Mouse (Mus musculus) limb, embryonic 15.5 days (tissue): ENCODE measurements around the gene Pak4. TPM values are rescaled to one million over a fixed set of nuclear protein-coding genes. Genes with fewer than 3 reads are reported as not detected.
"Not testable (repeated sequence)": the region's sequence is repeated elsewhere in the genome, so short reads cannot be mapped to it uniquely, and the experiment has no call there.

ENCODE experiments used
- ATAC-seq: fragments of 200-750 bp; cut with Nextera tagmentation; 2 replicates; pipeline ENCODE4 v1.8.0; 2017; ENCODE audit warnings: low read depth, moderate TSS enrichment; ENCODE audit not compliant: insufficient number of reproducible peaks, low FRiP score, low TSS enrichment
- H3K27ac ChIP-seq: fragments of 300-500 bp; sonication (generic); 2 replicates; pipeline ENCODE4 v1.5.1; 2015; ENCODE audit warnings: moderate library complexity, mild to moderate bottlenecking, inconsistent platforms
- H3K27me3 ChIP-seq: fragments of 300-500 bp; sonication (generic); 2 replicates; pipeline ENCODE4 v1.6.1; 2015; ENCODE audit warnings: inconsistent platforms
- H3K36me3 ChIP-seq: fragments of 300-500 bp; sonication (generic); 2 replicates; pipeline ENCODE4 v1.6.1; 2015; ENCODE audit warnings: inconsistent platforms
- H3K4me1 ChIP-seq: fragments of 300-500 bp; sonication (generic); 2 replicates; pipeline ENCODE4 v1.6.1; 2015; ENCODE audit warnings: inconsistent platforms
- H3K4me2 ChIP-seq: fragments of 300-500 bp; sonication (generic); 2 replicates; pipeline ENCODE4 v1.6.1; 2015; ENCODE audit warnings: mild to moderate bottlenecking, inconsistent platforms
- H3K4me3 ChIP-seq: fragments of 300-500 bp; sonication (generic); 2 replicates; pipeline ENCODE4 v1.5.1; 2015; ENCODE audit warnings: mild to moderate bottlenecking, inconsistent platforms
- H3K9ac ChIP-seq: fragments of 300-500 bp; sonication (generic); 2 replicates; pipeline ENCODE4 v1.6.1; 2015; ENCODE audit warnings: inconsistent platforms
- H3K9me3 ChIP-seq: fragments of 300-500 bp; sonication (generic); 2 replicates; pipeline ENCODE4 v1.6.1; 2016; ENCODE audit warnings: inconsistent platforms
- WGBS: fragments of 180-500 bp; shearing (Covaris S2); methylation state at CpG from one replicate; pipeline ENCODE4 v1.1.7; 2015; 5-methylcytosine and 5-hydroxymethylcytosine counted together
- polyA plus RNA-seq: library from polyadenylated mRNA; unstranded; fragments of >200 nt; fragmentation: Nextera tagmentation; extraction: Ambion mirVana; gene quantifications from 2 replicates; pipeline ENCODE4 v1.2.1, GENCODE M21; 2015

Gene Pak4
- polyA plus RNA-seq = 33.7 and 34.9 TPM in 2 replicates

DNA sequence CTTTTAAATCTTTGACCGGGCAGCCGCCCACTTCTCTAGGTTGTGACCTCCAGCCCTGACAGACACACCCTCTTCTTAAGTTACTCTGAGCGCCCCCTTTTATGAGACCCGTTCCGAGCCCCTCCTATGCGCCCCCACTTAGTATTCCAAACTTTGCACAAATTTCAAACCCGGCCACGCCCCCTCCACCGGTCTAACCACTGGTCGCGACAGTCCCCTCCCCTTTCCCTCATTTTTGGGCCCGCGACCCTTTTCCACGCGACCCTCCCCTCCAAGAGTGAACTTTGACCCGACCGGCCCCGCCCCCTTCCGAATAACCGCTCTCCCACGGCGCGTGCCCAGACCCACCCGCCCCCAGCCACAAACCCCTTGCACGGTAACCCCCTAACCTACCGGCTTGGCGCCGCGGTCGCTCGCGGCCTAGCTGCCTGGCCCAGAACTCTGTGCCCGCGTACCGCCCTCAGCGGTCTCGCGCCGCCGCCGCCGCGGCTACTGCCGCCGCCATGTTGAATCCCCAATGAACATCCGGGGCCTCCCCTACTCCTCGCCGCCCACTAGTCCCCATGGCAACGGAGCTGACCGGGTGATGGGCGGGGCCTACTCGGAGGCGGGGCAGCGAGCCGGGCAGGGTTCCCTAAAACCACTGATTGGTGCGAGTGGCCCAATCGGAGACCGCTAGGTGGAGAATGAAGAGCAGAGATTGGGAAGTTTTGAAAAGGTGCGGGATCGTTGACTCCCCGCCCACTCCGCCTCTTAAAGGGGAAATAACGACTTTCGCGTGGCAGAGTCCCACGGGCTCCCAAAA, at the start of gene Pak4, which contains the start of gene Samd4b:
Gene Pak4, minus strand, starts transcription at position 544 of the 805 bp plus-strand sequence.
Gene Samd4b, minus strand, starts transcription at position 503 of the 805 bp plus-strand sequence.
- no peaks in the 10 kb centered on the region for H3K27me3 ChIP-seq
- peak within 1 kb of the TSS; percentile 89 for H3K27ac ChIP-seq
- H3K9ac ChIP-seq = peak within 1 kb of the TSS; percentile 52
- ATAC-seq = peak; percentile 91
- under 1% methylated on average over 65 of the region's 66 CpGs for WGBS
- peaks cover 48% of the 10 kb centered on the region for H3K4me1 ChIP-seq
- H3K9me3 ChIP-seq = no peaks in the 10 kb centered on the region
- H3K4me2 ChIP-seq = peak within 1 kb of the TSS; percentile 63
- H3K36me3 ChIP-seq = peaks cover 1% of the 10 kb centered on the region; the same call in 1 of the 2 replicates
- H3K4me3 ChIP-seq = peak within 1 kb of the TSS; percentile 61

DNA sequence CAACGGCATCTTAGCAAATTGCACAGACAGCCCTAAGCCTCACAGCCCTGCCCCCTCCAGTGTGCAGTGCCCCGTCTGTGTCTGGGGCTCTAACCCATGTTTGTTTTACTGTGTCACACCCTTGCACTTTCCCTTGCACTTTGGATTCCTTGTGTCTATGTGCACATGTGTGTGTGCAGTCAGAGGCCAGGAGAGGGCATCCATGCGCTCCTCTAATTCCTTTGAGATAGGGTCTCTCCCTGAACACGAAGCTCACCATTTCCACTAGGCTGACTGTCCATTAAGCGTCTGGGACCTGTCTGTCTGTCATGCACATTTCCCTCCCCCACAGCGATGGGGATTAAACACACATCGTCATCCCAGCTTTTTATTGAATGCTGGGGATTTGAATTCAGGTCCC, 49.0 kb upstream of the Pak4 start:
- Histone ChIP-seq H3K9me3 (no peaks in the 10 kb centered on the region), H3K36me3 (no peaks in the 10 kb centered on the region), H3K4me1 (no peaks in the 10 kb centered on the region), H3K4me3 (no peak overlapping the region), H3K27me3 (no peaks in the 10 kb centered on the region), H3K9ac (no peak overlapping the region), H3K4me2 (no peak overlapping the region), H3K27ac (no peak overlapping the region)
- 44% methylated on average over 7 of the region's 7 CpGs for WGBS
- no peak for ATAC-seq

DNA sequence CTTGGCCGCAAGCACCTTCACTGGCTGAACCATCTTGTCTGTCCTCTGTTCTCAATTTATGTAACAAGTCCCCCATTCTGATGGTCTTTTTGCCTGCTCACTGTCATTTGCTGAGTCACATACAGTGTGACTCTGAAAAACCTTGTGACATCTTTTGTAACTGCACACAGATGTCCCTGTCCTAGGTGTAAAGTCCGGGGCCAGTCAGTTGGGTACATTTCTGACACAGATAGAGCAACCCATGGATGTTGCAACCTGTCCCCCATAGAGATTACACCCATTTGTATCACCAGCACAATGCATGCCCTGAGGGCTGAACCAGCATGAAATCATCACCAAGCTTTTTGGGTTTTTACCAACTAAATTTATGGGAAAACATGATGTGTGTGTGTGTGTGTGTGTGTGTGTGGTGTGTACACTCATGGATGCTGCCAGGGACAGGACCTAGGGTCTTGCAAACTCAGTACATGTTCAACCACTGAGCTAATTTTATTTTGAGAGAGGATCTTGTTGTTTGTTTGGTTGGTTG, 48.0 kb upstream of the Pak4 start:
- H3K4me1 ChIP-seq = no peaks in the 10 kb centered on the region
- H3K4me2 ChIP-seq = no peak overlapping the region
- H3K36me3 ChIP-seq = no peaks in the 10 kb centered on the region
- no peaks in the 10 kb centered on the region for H3K27me3 ChIP-seq
- 82% methylated on average over 2 of the region's 2 CpGs for WGBS
- no peak overlapping the region for H3K27ac ChIP-seq
- ATAC-seq = no peak
- no peak overlapping the region for H3K4me3 ChIP-seq
- H3K9ac ChIP-seq = no peak overlapping the region
- H3K9me3 ChIP-seq = no peaks in the 10 kb centered on the region

DNA sequence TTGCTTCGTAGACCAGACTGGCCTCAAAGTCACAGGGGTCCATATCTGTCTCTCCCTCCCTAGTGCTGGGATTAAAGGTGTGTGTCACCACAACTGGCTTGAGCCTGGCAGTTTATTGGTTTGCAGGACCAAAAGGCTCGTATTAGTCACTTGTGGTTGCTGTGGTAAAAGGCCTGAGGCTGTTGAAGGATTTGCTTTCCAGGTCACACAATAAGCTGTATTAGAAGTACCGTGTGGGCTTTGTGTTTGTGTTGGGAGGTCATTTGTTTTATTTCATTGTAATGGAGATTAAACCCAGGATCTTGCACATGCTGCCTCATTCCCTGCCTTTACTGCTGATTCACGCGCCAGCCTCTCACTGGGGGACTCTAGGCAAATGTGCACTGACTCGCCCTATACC, 47.4 kb upstream of the Pak4 start:
- Histone ChIP-seq H3K27me3 (no peaks in the 10 kb centered on the region), H3K4me1 (no peaks in the 10 kb centered on the region), H3K4me3 (no peak overlapping the region), H3K27ac (no peak overlapping the region), H3K9ac (no peak overlapping the region), H3K4me2 (no peak overlapping the region), H3K9me3 (no peaks in the 10 kb centered on the region), H3K36me3 (no peaks in the 10 kb centered on the region)
- 49% methylated on average over 6 of the region's 6 CpGs for WGBS
- ATAC-seq = no peak

DNA sequence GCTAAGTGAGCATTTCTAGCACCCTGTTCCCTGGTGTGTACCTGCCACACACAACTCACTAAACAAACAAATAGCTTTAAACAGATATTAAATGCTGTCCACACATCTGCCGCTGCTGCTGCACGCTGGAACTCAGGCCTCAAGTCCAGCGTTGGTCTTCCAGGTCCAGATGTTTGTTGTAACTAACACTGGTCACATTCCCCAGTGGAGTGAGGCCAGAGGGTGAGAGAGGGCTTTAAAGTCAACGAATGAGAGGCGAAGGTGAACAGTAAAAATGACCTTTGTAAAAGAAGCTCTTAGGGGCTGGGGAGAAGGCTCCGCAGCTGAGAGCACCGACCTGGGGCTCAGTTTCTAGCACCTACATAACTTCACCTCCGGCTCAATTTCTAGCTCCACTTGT, 43.6 kb upstream of the Pak4 start:
- Histone ChIP-seq H3K27ac (no peak overlapping the region), H3K4me2 (no peak overlapping the region), H3K9ac (no peak overlapping the region), H3K4me3 (no peak overlapping the region), H3K4me1 (no peaks in the 10 kb centered on the region), H3K9me3 (no peaks in the 10 kb centered on the region), H3K36me3 (no peaks in the 10 kb centered on the region), H3K27me3 (no peaks in the 10 kb centered on the region)
- WGBS = 60% methylated on average over 8 of the region's 8 CpGs
- no peak for ATAC-seq

DNA sequence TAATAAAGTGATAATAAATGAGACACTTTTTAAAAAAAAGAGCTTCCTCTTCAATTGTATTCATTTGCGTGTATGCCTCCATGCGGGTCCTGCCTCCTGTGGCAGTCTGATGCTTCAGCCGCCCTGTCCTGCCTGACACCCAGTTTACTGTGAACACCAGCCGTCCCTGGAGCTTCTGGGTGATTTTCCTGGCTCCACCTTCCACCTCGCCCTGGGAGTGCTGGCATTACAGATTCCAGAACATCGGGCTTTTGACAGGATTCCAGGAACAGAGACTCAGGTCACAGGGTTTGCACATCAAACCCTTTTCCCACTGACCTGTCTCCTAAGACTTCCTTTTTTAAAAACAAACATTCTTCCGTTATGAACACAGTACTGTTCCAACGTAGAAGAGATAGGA, 39.5 kb upstream of the Pak4 start:
- peaks cover 4% of the 10 kb centered on the region; the same call in 1 of the 2 replicates for H3K27me3 ChIP-seq
- no peak for ATAC-seq
- 17% methylated on average over 8 of the region's 8 CpGs for WGBS
- no peak overlapping the region for H3K9ac ChIP-seq
- no peaks in the 10 kb centered on the region for H3K4me1 ChIP-seq
- H3K36me3 ChIP-seq = no peaks in the 10 kb centered on the region
- no peak overlapping the region for H3K4me3 ChIP-seq
- H3K4me2 ChIP-seq = no peak overlapping the region
- H3K27ac ChIP-seq = no peak overlapping the region
- no peaks in the 10 kb centered on the region for H3K9me3 ChIP-seq

DNA sequence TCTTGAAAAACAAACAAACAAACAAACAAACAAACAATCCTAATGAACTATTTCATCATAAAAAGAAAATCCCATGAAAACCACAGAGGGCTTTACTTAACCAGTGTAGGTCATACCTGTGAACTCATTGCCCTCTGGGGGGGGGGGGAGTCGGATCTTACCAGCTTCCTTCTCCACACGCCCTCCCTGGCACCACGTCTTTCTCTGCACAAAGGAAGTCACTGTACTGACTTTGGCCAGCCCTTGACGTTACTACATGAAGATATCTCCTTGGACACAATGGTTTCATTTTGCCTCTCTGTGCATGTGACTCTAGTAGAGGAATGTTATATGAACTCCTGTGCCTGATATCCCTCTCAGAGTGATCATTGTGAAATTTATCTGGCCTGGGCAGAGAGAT, 36.1 kb upstream of the Pak4 start:
- no peaks in the 10 kb centered on the region for H3K36me3 ChIP-seq
- no peak overlapping the region for H3K9ac ChIP-seq
- WGBS = 68% methylated on average over 4 of the region's 4 CpGs
- no peak overlapping the region for H3K4me3 ChIP-seq
- H3K4me2 ChIP-seq = no peak overlapping the region
- H3K9me3 ChIP-seq = no peaks in the 10 kb centered on the region
- H3K27ac ChIP-seq = no peak overlapping the region
- no peak for ATAC-seq
- H3K4me1 ChIP-seq = peaks cover 11% of the 10 kb centered on the region
- H3K27me3 ChIP-seq = peaks cover 33% of the 10 kb centered on the region

DNA sequence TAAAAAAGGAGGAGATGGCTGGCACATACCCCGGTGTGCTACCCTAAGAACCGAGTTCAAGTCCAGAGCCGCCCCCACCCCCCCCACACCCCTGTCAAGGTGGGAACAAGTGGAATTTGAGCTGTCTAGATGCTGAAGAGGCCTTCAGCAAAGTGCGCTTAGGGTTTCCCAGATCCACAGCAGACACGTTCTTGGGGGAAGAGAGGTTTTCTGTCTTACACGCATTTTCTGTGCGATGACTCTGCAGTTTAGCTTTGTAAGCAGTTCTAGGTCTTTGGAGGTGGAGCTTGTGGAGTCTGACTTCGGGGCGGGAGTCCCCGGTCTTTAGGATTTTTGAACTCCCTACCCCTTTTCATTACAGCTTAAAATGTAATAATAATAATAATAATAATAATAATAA, 33.1 kb upstream of the Pak4 start, which contains the start of gene Acp7:
Gene Acp7, minus strand, starts transcription at position 260 of the 400 bp plus-strand sequence.
- no peak for ATAC-seq
- Histone ChIP-seq H3K4me3 (peak within 1 kb of the TSS; percentile 22), H3K4me1 (peaks cover 11% of the 10 kb centered on the region), H3K9ac (0 out of 2 replicates have a peak within 1 kb of the TSS, but pooled peaks have one; percentile 4), H3K9me3 (no peaks in the 10 kb centered on the region), H3K27ac (no peak within 1 kb of the TSS), H3K36me3 (no peaks in the 10 kb centered on the region), H3K27me3 (peaks cover 46% of the 10 kb centered on the region), H3K4me2 (peak within 1 kb of the TSS; percentile 31)
- 20% methylated on average over 10 of the region's 10 CpGs for WGBS

DNA sequence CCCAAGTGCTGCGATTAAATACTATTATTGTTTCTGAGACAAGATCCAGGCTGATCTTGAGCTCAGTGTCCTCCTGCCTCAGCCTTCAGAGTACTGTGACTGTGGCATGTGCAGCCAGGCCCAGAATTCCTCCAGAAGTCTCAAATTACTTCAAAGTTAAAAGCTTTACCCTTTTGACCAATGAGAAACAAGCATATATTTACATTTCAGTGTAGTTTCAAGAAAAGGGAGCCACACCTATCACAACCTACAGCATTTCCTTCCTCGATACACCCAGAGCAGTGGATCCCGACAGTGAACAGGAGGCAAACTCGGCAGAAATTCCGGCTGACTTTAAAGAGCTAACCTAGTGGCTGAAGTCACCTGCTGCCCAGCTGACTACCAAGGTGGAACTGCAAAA, 26.8 kb upstream of the Pak4 start:
- ATAC-seq = no peak
- Histone ChIP-seq H3K4me2 (no peak overlapping the region), H3K27ac (no peak overlapping the region), H3K27me3 (peaks cover 19% of the 10 kb centered on the region), H3K9ac (no peak overlapping the region), H3K4me1 (no peaks in the 10 kb centered on the region), H3K36me3 (no peaks in the 10 kb centered on the region), H3K9me3 (no peaks in the 10 kb centered on the region), H3K4me3 (no peak overlapping the region)
- WGBS = 68% methylated on average over 5 of the region's 5 CpGs

DNA sequence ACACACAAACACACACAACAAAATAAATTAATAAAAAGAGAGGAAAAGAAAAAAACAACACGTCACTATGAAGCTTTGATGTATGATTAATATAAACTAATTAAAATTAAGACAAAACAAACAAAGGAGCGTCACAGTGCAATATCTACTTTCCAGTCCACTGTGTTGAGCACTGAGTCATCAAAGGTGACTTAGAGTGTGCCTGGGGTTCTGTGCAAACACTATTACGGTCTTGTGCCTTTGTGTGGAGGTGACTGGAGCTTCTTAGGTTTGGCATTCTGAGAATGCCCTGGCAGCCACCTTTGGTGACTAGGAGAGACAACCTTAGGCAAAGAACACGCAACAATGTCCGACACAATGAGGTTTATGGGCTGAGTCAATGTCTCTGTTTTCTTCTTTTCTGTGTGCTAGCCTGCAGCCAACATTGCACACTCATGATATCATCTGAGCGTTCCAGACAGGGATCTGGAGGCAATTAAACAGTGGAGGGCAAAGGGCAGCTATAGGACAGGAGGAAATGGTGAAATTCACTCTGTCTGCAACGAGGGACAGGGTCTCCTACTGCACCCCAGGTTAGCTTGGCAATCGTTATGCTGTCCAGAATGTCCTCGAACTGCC, 21.2 kb upstream of the Pak4 start:
- no peak overlapping the region for H3K9ac ChIP-seq
- no peak overlapping the region for H3K27ac ChIP-seq
- WGBS = 45% methylated on average over 9 of the region's 9 CpGs
- no peak overlapping the region for H3K4me3 ChIP-seq
- no peaks in the 10 kb centered on the region for H3K4me1 ChIP-seq
- no peak overlapping the region for H3K4me2 ChIP-seq
- H3K9me3 ChIP-seq = no peaks in the 10 kb centered on the region
- no peaks in the 10 kb centered on the region for H3K36me3 ChIP-seq
- ATAC-seq = no peak
- H3K27me3 ChIP-seq = no peaks in the 10 kb centered on the region

DNA sequence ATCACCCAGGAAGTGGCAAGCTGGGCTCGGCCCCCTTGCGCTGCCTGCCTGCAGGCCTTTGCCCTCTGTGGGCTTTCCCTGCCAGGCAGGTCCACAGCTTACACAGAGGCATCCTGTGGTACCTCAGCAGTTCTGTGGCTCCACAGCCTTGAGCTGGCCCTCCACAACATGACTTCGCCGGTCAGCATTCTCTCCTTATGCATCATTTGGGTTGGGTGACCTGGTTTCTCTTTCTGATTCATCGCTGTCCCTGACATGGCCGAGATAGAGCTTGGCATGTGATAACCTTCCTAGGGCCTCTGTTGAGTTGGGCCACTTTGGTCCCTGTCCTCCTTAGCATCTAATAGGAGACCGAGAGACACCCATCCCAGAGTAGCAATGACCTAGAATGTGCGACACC, 8.0 kb upstream of the Pak4 start:
- no peaks in the 10 kb centered on the region for H3K9me3 ChIP-seq
- 88% methylated on average over 8 of the region's 8 CpGs for WGBS
- ATAC-seq = no peak

DNA sequence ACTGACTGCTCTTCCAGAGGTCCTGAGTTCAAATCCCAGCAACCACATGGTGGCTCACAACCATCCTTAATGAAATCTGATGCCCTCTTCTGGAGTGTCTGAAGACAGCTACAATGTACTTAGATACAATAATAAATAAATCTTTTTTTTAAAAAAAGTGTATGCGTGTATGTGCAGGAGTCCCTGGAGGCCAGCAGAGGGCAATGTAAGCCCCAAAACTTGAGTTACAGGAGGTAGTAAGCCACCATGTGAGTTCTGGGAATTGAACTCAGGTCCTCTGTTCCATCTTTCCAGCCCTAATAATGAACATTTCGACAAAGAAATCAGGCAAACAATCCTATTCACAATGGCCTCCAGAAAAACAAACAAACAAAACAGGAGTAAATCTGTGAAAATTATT, 5.8 kb upstream of the Pak4 start:
- 81% methylated on average over 2 of the region's 2 CpGs for WGBS
- H3K27me3 ChIP-seq = not testable (repeated sequence)

More for the DNA sequence above, 8.0 kb upstream of the Pak4 start:
- Histone ChIP-seq H3K4me2 (no peak overlapping the region), H3K27ac (no peak overlapping the region), H3K4me1 (peaks cover 8% of the 10 kb centered on the region; the same call in 1 of the 2 replicates), H3K36me3 (no peaks in the 10 kb centered on the region), H3K9ac (no peak overlapping the region), H3K27me3 (no peaks in the 10 kb centered on the region), H3K4me3 (no peak overlapping the region)

More for the DNA sequence above, 5.8 kb upstream of the Pak4 start:
- H3K9me3 ChIP-seq, H3K4me3 ChIP-seq, H3K27ac ChIP-seq, H3K9ac ChIP-seq, H3K4me1 ChIP-seq, H3K36me3 ChIP-seq, ATAC-seq, H3K4me2 ChIP-seq: not testable (repeated sequence)
